Mouse (Mus musculus) urinary bladder, adult 18-20 months (tissue): ENCODE results near the gene Bag5.

Experiments used
- DNase-seq, 2 experiments: peaks; one replicate each; pipeline ENCODE4 v3.0.0; 2022; ENCODE audit warnings: low spot score in 2 of 2, mixed read lengths in 2 of 2

The Bag5 gene

DNA sequence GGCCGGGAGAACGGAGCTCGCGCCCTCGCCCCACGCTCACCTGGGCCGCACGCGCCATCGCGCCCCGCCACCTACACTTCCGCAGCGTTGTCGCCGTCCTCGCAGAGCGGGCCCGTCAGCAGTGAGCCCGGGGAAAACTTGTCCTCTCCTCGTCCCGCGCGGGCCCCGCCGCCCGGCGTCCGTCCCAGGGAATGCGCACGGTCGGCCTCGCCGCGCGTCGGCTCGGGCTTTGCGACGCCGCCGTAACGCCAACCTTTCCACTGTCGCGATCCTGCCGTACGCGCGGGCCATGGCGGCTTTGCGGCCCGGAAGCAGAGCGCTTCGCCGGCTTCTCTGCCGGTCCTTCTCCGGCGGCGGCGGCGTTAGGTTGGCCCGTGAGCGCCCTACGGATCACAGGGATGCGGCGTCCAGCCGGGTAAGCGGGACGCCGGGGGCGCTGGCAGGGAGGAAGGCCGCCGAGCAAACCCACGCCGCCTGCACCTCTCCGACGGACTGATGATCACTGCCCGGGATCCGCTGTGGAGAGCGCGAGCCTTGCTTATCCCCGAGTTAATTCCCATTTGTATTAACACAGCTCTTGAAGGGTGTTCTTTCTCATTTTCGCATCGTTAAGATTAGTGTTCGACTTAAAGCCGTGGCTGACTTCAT is at the start of gene Bag5, which contains the start of gene Apopt1:
Gene Bag5 (minus strand): TSS at position 254 of the 648 bp plus-strand sequence.
Gene Apopt1 (plus strand): TSS at position 258 of the 648 bp plus-strand sequence.
- peak; percentile 85 to 89 for DNase-seq

DNA sequence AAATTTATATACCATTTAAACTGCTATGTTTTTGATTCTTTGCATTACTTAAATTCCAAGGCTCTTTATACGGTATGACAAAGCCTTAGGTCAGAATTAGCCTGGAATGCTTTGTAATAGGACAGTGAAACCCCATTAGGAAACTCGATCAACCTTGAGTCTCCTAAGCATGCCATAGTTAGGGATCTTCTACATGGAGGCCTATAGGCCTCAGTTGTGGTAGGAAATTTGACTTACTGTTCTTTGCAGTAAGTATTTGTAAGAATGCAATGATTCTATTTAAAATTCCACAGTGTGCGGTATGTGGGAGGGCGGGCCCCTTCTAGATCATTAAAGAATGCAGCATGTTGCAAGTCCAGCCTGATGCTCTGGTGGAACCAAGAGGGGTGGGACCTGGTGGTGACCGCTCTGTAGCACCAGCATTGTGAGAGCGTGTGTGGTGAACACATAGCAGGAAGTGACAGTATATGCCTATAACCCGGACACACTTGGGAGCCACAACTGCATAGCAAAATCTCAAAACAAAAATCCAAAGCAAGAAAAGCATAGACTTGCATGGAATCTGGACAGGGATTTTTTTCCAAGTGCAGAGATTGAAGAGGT is 47.4 kb upstream of the Bag5 start:
- no peak for DNase-seq

DNA sequence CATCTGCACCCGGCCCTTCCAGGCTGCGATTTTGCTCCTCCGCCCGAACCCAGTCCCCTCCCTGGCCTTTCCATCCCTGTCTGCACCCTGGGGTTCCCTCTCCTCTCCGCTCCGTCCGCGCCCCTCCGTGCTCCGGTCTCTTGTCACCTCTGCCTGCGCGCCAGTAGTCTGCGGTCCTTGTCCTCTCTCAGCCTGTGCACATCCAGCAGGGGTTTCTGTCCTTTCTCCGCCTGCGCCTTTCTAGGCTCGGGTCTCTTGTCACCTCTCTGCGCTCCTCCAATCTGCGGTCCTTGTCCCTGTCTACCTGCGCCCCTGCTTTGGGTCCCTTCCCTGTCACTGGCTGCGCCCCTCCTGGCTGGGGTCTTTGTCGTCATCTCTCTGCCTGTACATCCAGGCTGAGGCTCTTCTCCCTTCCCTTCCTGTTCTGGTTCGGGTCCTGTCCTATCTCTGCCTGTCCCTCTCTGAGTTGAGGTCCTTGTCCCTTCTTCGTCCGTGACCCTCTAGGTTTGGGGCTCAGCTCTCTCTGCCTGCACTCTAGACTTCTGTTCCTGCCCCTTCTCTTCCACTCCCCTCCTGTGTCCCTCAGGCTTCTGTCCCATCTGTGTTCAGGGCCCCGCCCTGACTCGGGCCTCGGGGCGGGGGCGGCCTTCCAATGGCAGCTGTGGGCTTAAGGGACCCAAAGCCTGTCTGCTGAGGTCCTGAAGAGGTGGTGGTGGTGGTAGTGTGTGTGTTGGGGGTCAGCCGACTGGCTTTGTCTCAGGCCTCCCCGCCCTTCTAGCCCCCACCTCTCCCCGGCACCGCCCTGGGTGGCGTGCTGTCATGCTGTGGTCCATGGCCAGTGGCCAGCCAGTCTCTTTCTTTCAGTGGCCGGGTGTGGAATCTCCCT is 46.4 kb upstream of the Bag5 start:
- DNase-seq: peak; percentile 46 to 54

- DNase-seq: peak; percentile 65 to 73
Measured at GRCm38 (mm10) chr12:111758381-111759175, 45.5 kb upstream of the Bag5 start, which contains the start of gene Klc1. Gene Klc1, plus strand, starts transcription at chr12:111758849.

- no peak for DNase-seq
Measured at GRCm38 (mm10) chr12:111757561-111758325, 44.7 kb upstream of the Bag5 start.

- DNase-seq: no peak
Measured at GRCm38 (mm10) chr12:111756698-111757082, 43.6 kb upstream of the Bag5 start.

- no peak for DNase-seq
Measured at GRCm38 (mm10) chr12:111756082-111756697, 43.1 kb upstream of the Bag5 start.

DNA sequence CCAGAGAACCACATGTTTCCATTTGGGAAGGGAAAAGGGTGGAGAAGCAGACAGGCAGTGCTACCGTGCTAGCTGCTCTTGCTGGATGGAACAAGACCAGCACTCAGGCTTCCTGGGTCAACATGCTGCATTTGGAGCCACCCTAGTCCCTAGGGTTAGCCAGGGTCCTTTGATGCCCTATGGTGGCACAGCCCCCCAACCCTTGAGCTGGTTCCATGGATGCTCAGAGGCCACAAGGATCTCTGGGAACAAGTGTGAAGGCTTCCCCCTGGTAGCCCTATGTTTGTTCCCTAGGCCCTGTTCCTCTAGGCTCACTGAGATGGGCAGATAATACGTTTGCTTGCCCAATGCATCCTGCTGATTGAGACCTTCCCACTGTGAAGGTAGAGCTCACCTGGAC is 42.2 kb upstream of the Bag5 start:
- DNase-seq: no peak

- DNase-seq: no peak
Measured at GRCm38 (mm10) chr12:111754710-111755109, 41.7 kb upstream of the Bag5 start.

GRCm38 (mm10) chr12:111753347-111753746 is 40.3 kb upstream of the Bag5 start:
- DNase-seq: no peak

- no peak for DNase-seq
Measured at GRCm38 (mm10) chr12:111752491-111752890, 39.4 kb upstream of the Bag5 start.

DNA sequence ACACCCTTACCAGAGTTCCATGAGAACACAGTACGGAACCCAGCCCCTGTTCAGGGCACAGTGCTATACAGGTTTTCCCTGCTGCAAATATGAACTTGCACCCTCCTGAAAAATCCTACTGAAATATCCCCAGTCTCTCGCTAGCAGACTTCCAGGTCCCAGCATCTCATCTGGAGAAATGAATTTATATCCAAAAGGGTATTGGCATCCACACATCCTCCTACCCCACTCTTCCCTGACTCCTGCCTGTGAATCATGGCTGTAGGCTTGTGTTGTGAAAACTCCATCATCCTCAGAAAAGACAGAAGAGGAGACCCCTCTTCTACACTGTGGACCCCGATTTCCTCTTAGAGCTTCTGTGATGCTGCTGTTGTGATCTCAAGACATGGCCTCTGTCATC is 37.7 kb upstream of the Bag5 start:
- no peak for DNase-seq

DNA sequence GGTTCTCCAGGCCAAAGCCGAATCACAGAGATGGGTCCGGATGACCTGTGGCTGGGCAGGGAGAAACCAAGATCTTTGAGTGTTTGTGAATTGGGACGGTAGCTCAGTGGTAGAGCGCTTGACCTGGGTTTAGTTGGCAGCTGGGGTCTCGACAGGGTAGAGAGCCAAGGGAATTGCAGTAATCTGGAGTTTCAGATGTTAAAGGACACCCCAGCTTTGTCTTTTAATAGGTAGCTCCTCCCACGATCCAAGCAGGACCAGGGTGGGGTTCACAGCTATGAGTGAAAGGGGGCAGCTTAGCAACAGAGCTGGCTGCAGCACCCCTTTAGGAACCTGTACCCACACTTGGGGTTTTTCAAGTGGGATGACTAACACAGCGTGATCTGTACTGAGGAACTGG is 34.4 kb upstream of the Bag5 start:
- no peak for DNase-seq

- DNase-seq: peak in 1 of 2 experiments; percentile 71
Measured at GRCm38 (mm10) chr12:111746091-111746490, 33.0 kb upstream of the Bag5 start.

- DNase-seq: no peak
Measured at GRCm38 (mm10) chr12:111745274-111745673, 32.2 kb upstream of the Bag5 start.

DNA sequence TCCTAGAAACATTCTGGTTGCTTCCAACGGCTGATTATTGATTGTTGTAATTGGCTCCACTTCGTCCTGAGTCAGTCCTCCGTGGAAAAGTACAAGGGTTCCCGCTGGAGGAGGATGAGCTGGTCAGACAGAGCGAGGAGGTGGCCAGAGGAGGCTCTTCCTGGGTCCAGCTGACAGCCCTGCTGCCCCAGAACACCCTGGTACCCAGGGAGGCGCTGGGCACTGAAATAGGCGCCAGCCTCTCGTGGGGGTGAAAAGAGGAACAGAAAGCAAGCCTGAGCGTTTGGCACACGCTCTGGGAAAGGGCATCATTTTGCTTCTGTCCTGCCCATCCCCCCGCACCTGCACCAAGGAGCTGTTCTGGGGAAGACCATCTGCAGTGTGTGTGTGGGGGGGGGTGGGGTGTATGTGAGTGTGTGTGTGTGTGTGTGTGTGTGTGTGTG is 30.9 kb upstream of the Bag5 start:
- DNase-seq: peak in 1 of 2 experiments; percentile 22

- peak in 1 of 2 experiments; percentile 37 for DNase-seq
Measured at GRCm38 (mm10) chr12:111743419-111743818, 30.4 kb upstream of the Bag5 start.

DNA sequence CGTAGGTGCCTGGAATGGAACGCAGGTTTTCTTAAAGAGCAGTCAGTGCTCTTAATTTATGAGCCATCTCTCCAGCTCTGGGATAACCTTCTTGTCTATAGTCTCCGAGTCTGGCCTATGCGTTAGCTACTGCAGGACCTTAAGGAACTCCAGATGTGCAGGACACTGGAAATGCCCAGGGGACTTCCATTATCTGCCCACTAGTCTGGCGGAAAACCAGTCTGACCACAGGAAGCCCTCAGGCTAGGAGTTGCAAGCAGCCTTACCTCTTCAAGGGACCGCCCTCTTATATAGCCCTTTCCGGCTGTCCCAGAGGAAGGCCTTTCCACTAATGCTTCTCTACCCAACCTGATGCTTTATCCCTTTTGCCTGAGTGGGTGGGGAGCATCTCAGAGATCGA is 28.3 kb upstream of the Bag5 start:
- DNase-seq: no peak

GRCm38 (mm10) chr12:111738754-111739153 is 25.7 kb upstream of the Bag5 start:
- no peak for DNase-seq

DNA sequence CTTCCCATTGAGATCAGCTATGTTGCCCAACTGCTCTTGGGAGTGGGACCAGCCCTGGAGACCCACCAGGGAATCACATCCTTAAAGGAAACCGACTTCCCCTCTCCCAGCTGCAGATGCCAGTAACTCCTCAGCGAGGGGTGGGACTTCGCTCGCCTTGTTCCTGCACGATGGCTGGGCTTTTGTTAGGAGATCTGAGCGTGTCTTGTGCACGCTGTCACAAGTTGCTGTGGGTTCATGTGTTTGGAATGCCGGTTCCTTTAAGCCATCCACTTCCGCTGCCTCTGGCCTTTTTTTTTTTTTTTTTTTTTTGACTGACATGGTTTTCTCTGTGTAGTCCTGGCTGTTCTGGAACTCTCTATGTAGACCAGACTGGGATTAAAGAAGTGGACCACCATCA is 24.3 kb upstream of the Bag5 start:
- DNase-seq: no peak
